Mouse (Mus musculus): ENCODE results near the gene Mafk.

- no peak for TF ChIP-seq ELF1 (IDR thresholded peaks at IDR 0.05; ENCODE audit: low read depth, low read length)
- TF ChIP-seq IRF4 (IDR thresholded peaks at IDR 0.05; ENCODE audit: low read depth, low read length): no peak
- no peak for TF ChIP-seq CTCF (conservative IDR thresholded peaks at IDR 0.05 in 1 of 2, IDR thresholded peaks at IDR 0.05 in 1 of 2; ENCODE audit: low read depth in 2 of 2, low read length in 2 of 2)
- no peak for TF ChIP-seq ZC3H11A (IDR thresholded peaks at IDR 0.05; ENCODE audit: low read depth, low read length)
- TF ChIP-seq POLR2A (IDR thresholded peaks at IDR 0.05; ENCODE audit: low read depth, low read length): no peak
- TF ChIP-seq TBP (conservative IDR thresholded peaks at IDR 0.05; ENCODE audit: low read depth, low read length): no peak
- no peak for TF ChIP-seq CHD1 (IDR thresholded peaks at IDR 0.05; ENCODE audit: low read depth, low read length)
- TF ChIP-seq ZNF384 (IDR thresholded peaks at IDR 0.05; ENCODE audit: low read depth, low read length): no peak
- TF ChIP-seq MAX (IDR thresholded peaks at IDR 0.05; ENCODE audit: low read length): no peak
These were observed 6.3 kb downstream of the Mafk start for GRCm38 (mm10) chr5:139797473-139798167.
